Mouse (Mus musculus) stomach, postnatal 0 days (tissue): ENCODE measurements around the gene 4833427G06Rik. TPM values are rescaled to one million over a fixed set of nuclear protein-coding genes. Genes with fewer than 3 reads are reported as not detected.
A peak's percentile ranks its signal among the peaks of the same experiment; 100 is the strongest.

ENCODE experiments used
- ATAC-seq: fragments of 200-750 bp; cut with Nextera tagmentation; 2 replicates; pipeline ENCODE4 v1.8.0; 2017; ENCODE audit not compliant: low FRiP score, low TSS enrichment
- DNase-seq: peaks from one replicate; pipeline ENCODE4 v3.0.0-alpha.2; 2016; ENCODE audit warnings: low spot score
- H3K27ac ChIP-seq: fragments of 300-500 bp; sonication (generic); replicated peaks from 2 replicates; pipeline ENCODE4 v1.5.1; 2014; ENCODE audit warnings: mild to moderate bottlenecking, control low read depth
- H3K27me3 ChIP-seq: fragments of 300-500 bp; sonication (generic); 2 replicates; pipeline ENCODE4 v1.6.1; 2014; ENCODE audit warnings: low read length; ENCODE audit not compliant: control insufficient read depth, insufficient read depth
- H3K36me3 ChIP-seq: fragments of 300-500 bp; sonication (generic); 2 replicates; pipeline ENCODE4 v1.6.1; 2014; ENCODE audit warnings: low read length, mixed read lengths; ENCODE audit not compliant: control insufficient read depth, insufficient read depth
- H3K4me1 ChIP-seq: fragments of 300-500 bp; sonication (generic); replicated peaks from 2 replicates; pipeline ENCODE4 v1.6.1; 2014; ENCODE audit warnings: antibody characterized with exemption; ENCODE audit not compliant: control insufficient read depth, insufficient read depth
- H3K4me2 ChIP-seq: fragments of 300-500 bp; sonication (generic); replicated peaks from 2 replicates; pipeline ENCODE4 v1.6.1; 2014; ENCODE audit warnings: low read depth, mild to moderate bottlenecking, control low read depth, moderate library complexity
- H3K4me3 ChIP-seq: fragments of 300-500 bp; sonication (generic); 2 replicates; pipeline ENCODE4 v1.5.1; 2014; ENCODE audit warnings: low read depth, low read length, control low read depth
- H3K9ac ChIP-seq: fragments of 300-500 bp; sonication (generic); 2 replicates; pipeline ENCODE4 v1.6.1; 2014; ENCODE audit warnings: mild to moderate bottlenecking, low read length, control low read depth, mixed read lengths
- H3K9me3 ChIP-seq: fragments of 300-500 bp; sonication (generic); 2 replicates; pipeline ENCODE4 v1.6.1; 2016; ENCODE audit warnings: low read length; ENCODE audit not compliant: control insufficient read depth
- CTCF ChIP-seq: IDR thresholded peaks from 2 replicates; pipeline ENCODE4 v1.5.1; 2016; ENCODE audit warnings: antibody characterized with exemption, low read depth, mild to moderate bottlenecking, moderate library complexity
- EP300 ChIP-seq: optimal IDR thresholded peaks from 2 replicates; pipeline ENCODE3; 2016; ENCODE audit warnings: antibody characterized with exemption
- WGBS: fragments of 180-500 bp; shearing (Covaris S2); extraction: QIAGEN DNeasy Blood & Tissue Kit; methylation state at CpG from one replicate; pipeline ENCODE4 v1.1.7; 2014; 5-methylcytosine and 5-hydroxymethylcytosine counted together
- polyA plus RNA-seq: library from polyadenylated mRNA; unstranded; fragments of >200 nt; fragmentation: Nextera tagmentation; extraction: Ambion mirVana; gene quantifications from 2 replicates; pipeline ENCODE4 v1.2.1, GENCODE M21; 2015

The 4833427G06Rik gene
- polyA plus RNA-seq, 1 experiment from 2014 or later: not detected

DNA sequence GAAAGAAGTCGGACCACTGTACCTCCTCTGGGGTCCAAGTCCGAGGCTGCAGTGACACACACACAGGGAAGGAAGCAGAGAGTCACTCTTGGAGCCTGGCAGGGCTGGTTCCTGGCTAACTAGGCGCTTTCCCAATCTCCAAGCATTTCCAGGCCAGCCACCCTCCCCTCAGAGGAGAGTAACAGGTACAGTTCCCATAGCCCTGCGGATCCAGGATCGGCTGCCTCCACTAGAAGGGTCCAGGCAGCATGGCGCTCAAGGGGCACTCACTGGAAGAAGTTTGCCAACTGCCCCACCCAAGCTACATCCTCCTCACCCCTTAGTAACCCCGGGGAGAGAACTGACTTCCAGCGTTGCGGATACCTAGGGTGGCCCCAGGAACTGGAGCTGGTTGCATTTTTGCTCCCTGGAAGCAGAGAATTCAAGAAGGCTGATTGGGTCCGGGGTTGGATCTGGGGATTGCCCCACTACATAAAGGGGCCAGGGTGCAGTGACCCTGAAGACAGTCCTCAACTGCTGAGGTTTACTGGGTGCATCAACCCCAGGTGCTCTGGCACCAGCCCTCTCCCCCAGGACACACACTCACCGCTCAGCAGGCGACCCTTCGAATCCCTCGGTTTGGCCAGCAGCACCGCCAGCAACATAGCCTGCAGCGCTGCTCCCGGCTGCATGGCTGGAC, 25.4 kb downstream of the 4833427G06Rik start:
- DNase-seq (peak; percentile 24), ATAC-seq (peak; percentile 47)
- H3K36me3 ChIP-seq: no peaks in the 10 kb centered on the region
- WGBS: under 1% methylated on average over 17 of the region's 17 CpGs
- H3K9ac ChIP-seq: peak overlapping the region; percentile 54
- peak overlapping the region; percentile 90 for H3K4me2 ChIP-seq
- no peaks in the 10 kb centered on the region for H3K4me1 ChIP-seq
- no peaks in the 10 kb centered on the region for H3K9me3 ChIP-seq
- peak overlapping the region; percentile 63 for H3K27ac ChIP-seq
- TF ChIP-seq EP300 (no peak), CTCF (no peak)
- peak overlapping the region; percentile 49 for H3K4me3 ChIP-seq
- H3K27me3 ChIP-seq: no peaks in the 10 kb centered on the region

DNA sequence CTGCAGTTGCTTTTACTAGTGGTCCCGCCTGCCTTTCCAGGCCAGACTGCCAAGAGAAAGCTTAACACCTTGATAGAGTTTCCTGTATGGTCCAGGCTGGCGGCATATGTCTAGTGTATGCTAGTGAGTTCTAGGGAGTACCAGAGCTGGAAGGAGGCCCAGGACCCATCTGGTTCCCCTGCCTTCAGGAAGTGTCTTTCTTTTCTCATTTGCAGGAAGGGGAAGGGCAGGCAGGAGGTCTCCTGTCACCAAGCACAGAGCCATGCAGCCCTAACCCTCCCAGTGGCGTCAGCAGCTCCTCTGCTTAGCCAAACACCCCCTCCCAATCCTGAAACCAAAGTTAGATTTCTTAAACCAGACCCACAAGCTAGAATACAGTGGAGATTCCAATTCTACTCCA, 26.1 kb downstream of the 4833427G06Rik start:
- WGBS: 34% methylated on average over 3 of the region's 3 CpGs
- H3K4me2 ChIP-seq: peak overlapping the region; percentile 90
- no peak for TF ChIP-seq CTCF
- no peak for TF ChIP-seq EP300
- no peaks in the 10 kb centered on the region for H3K36me3 ChIP-seq
- H3K27ac ChIP-seq: no peak overlapping the region
- DNase-seq: no peak
- H3K9me3 ChIP-seq: no peaks in the 10 kb centered on the region
- no peak overlapping the region for H3K9ac ChIP-seq
- ATAC-seq: no peak
- H3K27me3 ChIP-seq: no peaks in the 10 kb centered on the region
- peak overlapping the region; percentile 49; the same call in 1 of the 2 replicates for H3K4me3 ChIP-seq
- H3K4me1 ChIP-seq: no peaks in the 10 kb centered on the region

DNA sequence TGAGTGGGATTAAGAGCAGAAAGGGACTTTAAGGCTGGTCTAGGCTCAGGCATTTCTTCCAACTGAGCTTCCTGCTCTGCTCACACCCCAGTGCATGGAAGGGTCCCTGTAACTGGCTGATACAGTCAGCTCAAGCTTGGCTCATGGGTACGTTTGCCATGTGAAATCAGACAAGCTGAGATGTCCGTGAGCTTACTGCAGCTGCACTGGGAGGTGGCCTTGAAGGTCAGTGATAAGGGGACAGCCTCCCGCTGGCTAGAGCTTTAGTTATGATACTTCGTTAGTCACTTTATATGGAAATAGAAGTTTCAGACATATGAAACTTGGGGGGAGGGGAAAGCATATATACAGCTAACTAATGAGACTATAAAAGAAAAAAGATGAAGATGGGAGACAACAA, 31.1 kb downstream of the 4833427G06Rik start:
- no peak for DNase-seq
- Histone ChIP-seq H3K4me2 (no peak overlapping the region), H3K9me3 (no peaks in the 10 kb centered on the region), H3K4me3 (no peak overlapping the region), H3K27ac (no peak overlapping the region), H3K4me1 (no peaks in the 10 kb centered on the region), H3K9ac (no peak overlapping the region), H3K36me3 (no peaks in the 10 kb centered on the region), H3K27me3 (no peaks in the 10 kb centered on the region)
- 79% methylated on average over 4 of the region's 4 CpGs for WGBS
- ATAC-seq: no peak
- TF ChIP-seq EP300 (no peak), CTCF (no peak)

DNA sequence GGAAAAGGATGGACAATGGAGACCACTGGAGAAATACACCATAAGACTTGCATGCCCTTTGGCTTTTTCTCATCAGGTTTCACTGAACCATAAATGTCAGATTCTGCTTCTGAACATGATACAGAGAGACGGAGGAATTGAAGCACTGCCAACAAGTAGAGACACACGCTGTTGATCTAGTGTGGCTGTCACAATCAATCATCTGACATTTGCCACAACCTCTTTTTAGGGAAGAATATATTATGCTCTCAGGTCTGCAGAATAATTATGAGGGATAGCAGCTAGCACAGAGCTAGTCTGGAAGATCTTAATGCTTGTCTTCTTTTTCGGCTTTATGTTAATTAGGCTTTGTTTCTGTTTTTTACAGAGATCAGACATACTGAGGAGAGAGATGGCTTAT, 33.7 kb downstream of the 4833427G06Rik start:
- no peaks in the 10 kb centered on the region for H3K9me3 ChIP-seq
- TF ChIP-seq EP300 (no peak), CTCF (no peak)
- ATAC-seq (no peak), DNase-seq (no peak)
- H3K9ac ChIP-seq: no peak overlapping the region
- 34% methylated on average over 3 of the region's 3 CpGs for WGBS
- no peaks in the 10 kb centered on the region for H3K4me1 ChIP-seq
- H3K27me3 ChIP-seq: no peaks in the 10 kb centered on the region
- H3K4me3 ChIP-seq: no peak overlapping the region
- no peak overlapping the region for H3K27ac ChIP-seq
- no peaks in the 10 kb centered on the region for H3K36me3 ChIP-seq
- H3K4me2 ChIP-seq: no peak overlapping the region

DNA sequence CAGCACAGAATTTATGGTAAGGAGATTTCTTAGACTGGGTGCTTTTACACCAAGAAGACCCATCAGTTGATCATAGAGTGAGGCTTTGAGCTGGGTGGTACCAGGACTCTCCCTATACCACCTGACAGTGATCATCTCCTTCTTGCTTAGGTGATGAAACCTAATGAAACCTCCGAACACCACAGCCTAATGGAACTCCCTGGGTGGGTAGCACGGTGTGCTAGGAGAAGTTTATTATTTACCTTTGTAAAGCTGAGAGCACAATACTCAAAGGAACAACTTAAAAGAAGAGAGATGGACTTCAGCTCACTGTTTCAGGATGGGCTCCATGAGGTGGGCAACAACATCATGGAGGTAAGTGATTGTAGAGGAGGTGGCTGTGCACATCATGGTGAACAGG, 41.3 kb downstream of the 4833427G06Rik start, which contains the start of gene Btg4:
Gene Btg4, plus strand, starts transcription at position 301 of the 400 bp plus-strand sequence.
- no peak for ATAC-seq
- WGBS: 88% methylated on average over 2 of the region's 2 CpGs

DNA sequence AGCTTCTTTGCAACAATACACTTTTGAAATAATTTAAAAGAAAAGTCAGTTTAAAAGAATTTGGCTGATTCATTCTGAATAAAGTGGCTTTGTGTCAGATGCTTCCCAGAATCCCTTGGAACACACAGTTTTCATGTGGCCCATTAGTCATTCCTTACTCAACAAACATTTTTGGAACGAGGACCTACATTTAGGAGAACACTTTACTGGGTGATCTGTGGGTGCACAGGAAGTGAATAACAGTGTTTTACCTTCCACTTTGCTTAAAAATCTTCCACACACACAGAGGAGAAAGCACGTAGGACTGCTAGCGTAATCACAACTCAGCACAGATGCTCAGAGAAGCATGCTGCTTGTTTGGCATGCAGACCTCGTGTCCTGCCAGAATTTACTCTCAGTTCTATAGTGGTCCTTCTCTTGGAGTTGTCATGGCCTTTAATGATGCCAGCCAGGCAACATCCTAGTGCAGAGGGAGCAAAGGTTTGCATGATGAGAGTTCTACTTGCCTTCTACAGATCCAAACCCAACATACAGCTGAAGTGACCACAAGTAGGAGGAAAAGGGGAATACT, 42.8 kb downstream of the 4833427G06Rik start:
- Histone ChIP-seq H3K27me3 (no peaks in the 10 kb centered on the region), H3K36me3 (no peaks in the 10 kb centered on the region), H3K4me3 (no peak overlapping the region), H3K9ac (no peak overlapping the region), H3K27ac (no peak overlapping the region), H3K4me2 (no peak overlapping the region), H3K4me1 (no peaks in the 10 kb centered on the region), H3K9me3 (no peaks in the 10 kb centered on the region)
- DNase-seq (no peak), ATAC-seq (no peak)
- TF ChIP-seq CTCF (no peak), EP300 (no peak)
- WGBS: 42% methylated on average over 4 of the region's 4 CpGs

More for the DNA sequence above, 41.3 kb downstream of the 4833427G06Rik start, which contains the start of gene Btg4:
- no peak for DNase-seq
- Histone ChIP-seq H3K9me3 (no peaks in the 10 kb centered on the region), H3K27me3 (no peaks in the 10 kb centered on the region), H3K36me3 (no peaks in the 10 kb centered on the region), H3K4me1 (no peaks in the 10 kb centered on the region), H3K4me3 (no peak within 1 kb of the TSS), H3K27ac (no peak within 1 kb of the TSS), H3K9ac (no peak within 1 kb of the TSS), H3K4me2 (no peak within 1 kb of the TSS)
- no peak for TF ChIP-seq CTCF
- no peak for TF ChIP-seq EP300
